Mouse (Mus musculus) CD4-positive, CD25-positive, alpha-beta regulatory T cell, adult 9 weeks (primary cell): ENCODE measurements around the gene Usp25. TPM values are rescaled to one million over a fixed set of nuclear protein-coding genes. Genes with fewer than 3 reads are reported as not detected.

ENCODE experiments used
- polyA plus RNA-seq: library from polyadenylated mRNA; unstranded; fragments of 100-300 nt; shearing (Covaris generic); gene quantifications from one replicate; pipeline ENCODE4 v1.2.1, GENCODE M21; 2017

Gene Usp25
- polyA plus RNA-seq: 12.0 TPM

GRCm38 (mm10) chr16:77013427-77014320 lies at the start of gene Usp25:
Usp25 (plus strand) TSS chr16:77013706.

